Mouse (Mus musculus) hindbrain, embryonic 13.5 days (tissue): ENCODE measurements around the gene Olfr96. TPM values are rescaled to one million over a fixed set of nuclear protein-coding genes. Genes with fewer than 3 reads are reported as not detected.

Source experiments
- polyA plus RNA-seq: library from polyadenylated mRNA; unstranded; fragments of >200 nt; fragmentation: Nextera tagmentation; extraction: Ambion mirVana; gene quantifications from 2 replicates; pipeline ENCODE4 v1.2.1, GENCODE M21; 2015

The Olfr96 gene
- polyA plus RNA-seq, 1 experiment from 2014 or later: not detected

Other genes with a start within 250 kb of the Olfr96 start
- gene 2410137M14Rik, start 238.9 kb upstream of the Olfr96 start, polyA plus RNA-seq: 0.47 TPM in 1 of 2 replicates, not detected in the other
- gene H2-M5, start 230.6 kb upstream of the Olfr96 start, polyA plus RNA-seq: 2.7 and 2.8 TPM in 2 replicates
- gene Zfp57, start 219.0 kb upstream of the Olfr96 start, polyA plus RNA-seq: 270 and 287 TPM in 2 replicates
- 1.3 and 2.1 TPM in 2 replicates for gene Mog, start 196.7 kb upstream of the Olfr96 start, polyA plus RNA-seq
- gene Gabbr1, start 174.2 kb upstream of the Olfr96 start, polyA plus RNA-seq: 55.6 and 57.0 TPM in 2 replicates
- not detected in 2 replicates for gene Olfr90, start 131.6 kb upstream of the Olfr96 start, polyA plus RNA-seq
- gene Olfr91, start 121.9 kb upstream of the Olfr96 start, polyA plus RNA-seq: not detected in 2 replicates
- gene Olfr92, start 100.1 kb upstream of the Olfr96 start, polyA plus RNA-seq: not detected in 2 replicates
- not detected in 2 replicates for gene Olfr93, start 58.7 kb upstream of the Olfr96 start, polyA plus RNA-seq
- not detected in 2 replicates for gene Ubd, start 26.3 kb upstream of the Olfr96 start, polyA plus RNA-seq
- not detected in 2 replicates for gene Olfr94, start 19.2 kb upstream of the Olfr96 start, polyA plus RNA-seq
- gene Olfr95, start 7.0 kb upstream of the Olfr96 start, polyA plus RNA-seq: not detected in 2 replicates
- gene Olfr97, start 17.2 kb downstream of the Olfr96 start, polyA plus RNA-seq: not detected in 2 replicates
- gene Olfr98, start 43.6 kb downstream of the Olfr96 start, polyA plus RNA-seq: not detected in 2 replicates
- 1.1 TPM in 2 replicates for gene H2-M3, start 50.1 kb downstream of the Olfr96 start, polyA plus RNA-seq
- gene Olfr99, start 63.3 kb downstream of the Olfr96 start, polyA plus RNA-seq: 0.14 TPM in 1 of 2 replicates, not detected in the other
- gene Olfr101, start 84.2 kb downstream of the Olfr96 start, polyA plus RNA-seq: not detected in 2 replicates
- gene Olfr102, start 96.9 kb downstream of the Olfr96 start, polyA plus RNA-seq: not detected in 2 replicates
- not detected in 2 replicates for gene Olfr103, start 119.6 kb downstream of the Olfr96 start, polyA plus RNA-seq
- gene Olfr104-ps, start 139.4 kb downstream of the Olfr96 start, polyA plus RNA-seq: not detected in 2 replicates
- not detected in 2 replicates for gene Olfr105-ps, start 158.9 kb downstream of the Olfr96 start, polyA plus RNA-seq
- not detected in 2 replicates for gene Olfr106-ps, start 170.2 kb downstream of the Olfr96 start, polyA plus RNA-seq
- not detected in 2 replicates for gene Olfr107, start 179.1 kb downstream of the Olfr96 start, polyA plus RNA-seq
- not detected in 2 replicates for gene Olfr108, start 225.3 kb downstream of the Olfr96 start, polyA plus RNA-seq
- not detected in 2 replicates for gene Olfr109, start 238.8 kb downstream of the Olfr96 start, polyA plus RNA-seq